Mouse (Mus musculus): ENCODE data around the gene Cntd1. TPM values are rescaled to one million over a fixed set of nuclear protein-coding genes. Genes with fewer than 3 reads are reported as not detected.

Gene Cntd1
- polyA plus RNA-seq, 1 experiment from 2014 or later = 0.38 TPM

DNA sequence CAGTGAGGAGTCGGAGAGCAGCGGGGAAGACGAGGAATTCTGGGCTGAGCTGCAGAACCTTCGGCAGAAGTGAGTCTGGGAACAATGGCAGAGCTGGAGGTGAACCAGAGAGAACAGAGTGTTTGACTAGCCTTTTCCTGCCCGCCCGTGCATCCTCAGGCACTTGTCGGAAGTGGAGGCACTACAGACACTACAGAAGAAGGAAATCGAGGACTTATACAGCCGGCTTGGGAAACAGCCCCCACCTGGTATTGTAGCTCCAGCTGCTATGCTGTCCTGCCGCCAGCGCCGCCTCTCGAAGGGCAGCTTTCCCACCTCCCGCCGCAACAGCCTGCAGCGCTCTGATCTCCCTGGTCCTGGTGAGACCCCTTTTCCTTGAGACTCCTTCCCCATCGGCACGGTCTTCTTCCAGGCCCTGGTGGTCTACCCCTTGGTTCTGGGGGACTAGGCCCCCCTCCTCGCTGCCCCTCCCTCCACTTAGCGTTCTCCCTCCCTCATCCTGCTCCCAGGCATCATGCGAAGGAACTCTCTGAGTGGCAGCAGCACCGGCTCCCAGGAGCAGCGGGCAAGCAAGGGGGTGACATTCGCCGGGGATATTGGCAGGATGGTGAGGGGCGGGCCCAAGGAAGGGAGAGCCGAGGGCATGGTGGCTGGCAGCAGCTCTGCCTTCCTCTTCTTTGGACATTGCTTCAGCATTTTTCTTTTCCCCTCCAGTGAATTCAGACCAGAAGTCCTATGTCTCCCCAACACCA, 2.3 kb upstream of the Cntd1 start:
- Histone ChIP-seq H3K27ac (replicated peaks; ENCODE audit: low read depth, low read length) (no peak overlapping the region), H3K36me3 (ENCODE audit: control insufficient read depth, insufficient read depth, low read length) (no peaks in the 10 kb centered on the region), H3K4me3 (replicated peaks; ENCODE audit: low read depth, low read length) (no peak overlapping the region), H3K4me2 (ENCODE audit: low read length) (peak overlapping the region; percentile 23), H3K9ac (replicated peaks; ENCODE audit: low read length) (no peak overlapping the region; the same call in 1 of the 2 replicates), H3K4me1 (ENCODE audit: control insufficient read depth, insufficient read depth, low read length) (peaks cover 22% of the 10 kb centered on the region), H3K27me3 (ENCODE audit: control insufficient read depth, insufficient read depth, low read length) (no peaks in the 10 kb centered on the region), H3K9me3 (ENCODE audit: control insufficient read depth, low read length) (no peaks in the 10 kb centered on the region)
- ATAC-seq (ENCODE audit: low FRiP score, low TSS enrichment) (no peak), DNase-seq (no peak)
- 25% methylated on average over 27 of the region's 27 CpGs for WGBS

DNA sequence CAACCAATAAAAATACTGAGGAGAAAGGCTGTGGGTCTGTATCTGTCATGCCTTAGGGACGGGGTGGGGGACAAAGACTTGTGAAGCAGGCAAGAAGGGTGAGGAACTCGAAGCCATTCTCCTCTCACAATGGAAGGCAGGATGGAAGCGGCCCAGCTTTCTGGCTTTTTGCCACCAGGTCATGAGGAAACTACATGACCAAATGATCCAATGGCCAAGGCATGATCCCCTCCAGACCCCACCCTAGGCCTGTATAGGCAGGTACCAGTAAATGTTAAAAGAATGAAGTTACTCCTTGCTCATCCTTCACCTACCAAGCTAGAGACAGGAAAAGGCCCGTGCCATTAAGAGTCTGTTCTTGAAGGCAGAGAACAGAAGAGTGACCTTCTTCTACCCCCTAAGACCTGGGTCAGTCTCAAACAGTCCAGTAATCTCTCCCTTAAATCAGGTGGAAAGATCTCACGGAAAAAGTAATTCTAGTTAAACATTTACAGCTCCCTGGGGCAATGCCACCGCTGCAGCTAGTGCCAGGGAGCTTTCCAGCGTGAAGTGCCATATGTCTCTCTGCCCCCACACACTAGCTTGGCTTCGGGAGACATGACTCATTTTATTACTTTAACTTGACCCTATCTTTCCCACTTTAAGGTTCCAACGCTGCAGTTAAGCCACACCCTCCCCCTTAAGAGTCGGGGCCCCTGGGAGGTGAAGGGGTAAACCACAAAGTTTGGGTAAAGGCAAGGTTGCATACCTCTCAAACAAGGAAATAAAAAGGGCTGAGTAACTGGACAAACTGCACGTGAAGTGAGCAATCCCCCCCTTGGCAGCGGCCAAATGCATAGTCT, 1.2 kb upstream of the Cntd1 start:
- no peaks in the 10 kb centered on the region for H3K27me3 ChIP-seq (ENCODE audit: control insufficient read depth, insufficient read depth, low read length)
- peak overlapping the region; percentile 78 for H3K4me3 ChIP-seq (replicated peaks; ENCODE audit: low read depth, low read length)
- ATAC-seq (ENCODE audit: low FRiP score, low TSS enrichment) (no peak), DNase-seq (no peak)
- no peaks in the 10 kb centered on the region for H3K9me3 ChIP-seq (ENCODE audit: control insufficient read depth, low read length)
- H3K4me2 ChIP-seq (ENCODE audit: low read length) = peak overlapping the region; percentile 88
- H3K27ac ChIP-seq (replicated peaks; ENCODE audit: low read depth, low read length) = no peak overlapping the region
- no peaks in the 10 kb centered on the region for H3K36me3 ChIP-seq (ENCODE audit: control insufficient read depth, insufficient read depth, low read length)
- peak overlapping the region; percentile 76 for H3K9ac ChIP-seq (replicated peaks; ENCODE audit: low read length)
- WGBS = 81% methylated on average over 12 of the region's 12 CpGs
- H3K4me1 ChIP-seq (ENCODE audit: control insufficient read depth, insufficient read depth, low read length) = peaks cover 22% of the 10 kb centered on the region

DNA sequence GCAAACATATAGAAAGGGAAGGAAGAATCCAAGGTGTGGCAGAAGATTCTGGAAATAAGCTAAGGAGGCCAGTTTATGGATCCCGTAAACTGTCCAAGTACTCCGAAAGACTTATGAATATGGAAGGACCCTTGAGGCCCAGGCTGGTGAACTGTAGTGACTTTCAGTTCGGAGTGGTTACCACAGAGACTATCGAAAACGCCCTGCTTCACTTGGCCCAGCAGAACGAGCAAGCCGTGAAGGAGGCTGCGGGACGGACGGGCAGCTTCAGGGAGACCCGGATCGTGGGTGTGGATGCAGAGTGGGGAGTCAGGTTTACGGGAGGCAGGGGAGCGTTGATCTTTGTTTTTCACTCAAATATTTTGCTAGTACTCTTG, 369 bp downstream of the Cntd1 start:
- no peaks in the 10 kb centered on the region for H3K27me3 ChIP-seq (ENCODE audit: control insufficient read depth, insufficient read depth, low read length)
- WGBS = 53% methylated on average over 14 of the region's 14 CpGs
- H3K4me2 ChIP-seq (ENCODE audit: low read length) = peak overlapping the region; percentile 88
- no peak overlapping the region for H3K9ac ChIP-seq (replicated peaks; ENCODE audit: low read length)
- H3K27ac ChIP-seq (replicated peaks; ENCODE audit: low read depth, low read length) = no peak overlapping the region
- peaks cover 22% of the 10 kb centered on the region for H3K4me1 ChIP-seq (ENCODE audit: control insufficient read depth, insufficient read depth, low read length)
- H3K4me3 ChIP-seq (replicated peaks; ENCODE audit: low read depth, low read length) = peak overlapping the region; percentile 78
- DNase-seq (no peak), ATAC-seq (ENCODE audit: low FRiP score, low TSS enrichment) (peak; percentile 6; the same call in 1 of the 2 replicates)
- no peaks in the 10 kb centered on the region for H3K9me3 ChIP-seq (ENCODE audit: control insufficient read depth, low read length)
- no peaks in the 10 kb centered on the region for H3K36me3 ChIP-seq (ENCODE audit: control insufficient read depth, insufficient read depth, low read length)

DNA sequence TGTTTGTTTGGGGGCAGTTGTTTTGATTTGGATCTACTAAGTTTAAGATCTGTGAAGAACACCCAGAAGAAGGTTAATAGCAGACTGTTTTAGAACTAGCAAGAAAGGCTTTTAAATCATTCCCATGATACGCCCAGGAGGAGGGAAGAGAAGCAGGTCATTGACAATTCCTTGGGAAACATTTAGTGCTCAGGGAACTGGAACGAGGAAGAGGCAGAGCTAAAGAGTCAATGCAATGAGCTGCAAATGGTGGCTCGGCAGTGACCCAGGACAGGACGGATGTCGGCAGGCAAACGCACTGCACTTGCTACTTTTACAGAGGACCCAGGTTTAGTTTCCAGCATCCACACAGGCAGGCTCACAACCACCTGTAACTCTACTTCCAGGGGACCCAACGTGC, 2.0 kb downstream of the Cntd1 start:
- H3K9ac ChIP-seq (replicated peaks; ENCODE audit: low read length) = no peak overlapping the region
- H3K4me3 ChIP-seq (replicated peaks; ENCODE audit: low read depth, low read length) = no peak overlapping the region
- H3K9me3 ChIP-seq (ENCODE audit: control insufficient read depth, low read length) = no peaks in the 10 kb centered on the region
- ATAC-seq (ENCODE audit: low FRiP score, low TSS enrichment) (no peak), DNase-seq (no peak)
- H3K4me2 ChIP-seq (ENCODE audit: low read length) = no peak overlapping the region
- peaks cover 22% of the 10 kb centered on the region for H3K4me1 ChIP-seq (ENCODE audit: control insufficient read depth, insufficient read depth, low read length)
- H3K27me3 ChIP-seq (ENCODE audit: control insufficient read depth, insufficient read depth, low read length) = no peaks in the 10 kb centered on the region
- WGBS = 46% methylated on average over 7 of the region's 7 CpGs
- no peak overlapping the region for H3K27ac ChIP-seq (replicated peaks; ENCODE audit: low read depth, low read length)
- peaks cover 3% of the 10 kb centered on the region; the same call in 1 of the 2 replicates for H3K36me3 ChIP-seq (ENCODE audit: control insufficient read depth, insufficient read depth, low read length)

DNA sequence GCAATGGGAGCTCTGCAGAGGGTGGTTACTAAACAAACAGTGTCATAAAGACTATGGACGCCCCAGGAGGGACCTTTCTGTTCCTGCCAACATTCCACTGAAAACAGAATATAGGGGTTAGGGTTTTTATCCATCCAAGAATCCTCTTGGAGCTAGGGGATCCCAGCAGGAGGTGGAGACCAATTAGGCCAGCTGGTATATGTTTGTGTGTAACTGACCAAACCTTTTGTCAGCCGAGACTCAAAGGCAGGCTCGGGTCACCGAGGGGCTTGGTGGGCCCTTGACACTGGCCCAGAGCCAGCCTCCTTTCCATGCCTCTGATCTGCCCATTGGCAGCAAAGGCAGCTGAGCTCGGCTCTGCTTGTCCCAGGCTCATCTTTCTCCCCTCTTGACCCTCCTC, 4.1 kb downstream of the Cntd1 start:
- peaks cover 17% of the 10 kb centered on the region for H3K36me3 ChIP-seq (ENCODE audit: control insufficient read depth, insufficient read depth, low read length)
- no peak overlapping the region for H3K4me2 ChIP-seq (ENCODE audit: low read length)
- ATAC-seq (ENCODE audit: low FRiP score, low TSS enrichment) (no peak), DNase-seq (peak; percentile 2)
- H3K9me3 ChIP-seq (ENCODE audit: control insufficient read depth, low read length) = no peaks in the 10 kb centered on the region
- 39% methylated on average over 5 of the region's 5 CpGs for WGBS
- no peaks in the 10 kb centered on the region for H3K27me3 ChIP-seq (ENCODE audit: control insufficient read depth, insufficient read depth, low read length)
- H3K27ac ChIP-seq (replicated peaks; ENCODE audit: low read depth, low read length) = no peak overlapping the region
- H3K4me3 ChIP-seq (replicated peaks; ENCODE audit: low read depth, low read length) = no peak overlapping the region
- no peak overlapping the region for H3K9ac ChIP-seq (replicated peaks; ENCODE audit: low read length)
- peaks cover 7% of the 10 kb centered on the region for H3K4me1 ChIP-seq (ENCODE audit: control insufficient read depth, insufficient read depth, low read length)

DNA sequence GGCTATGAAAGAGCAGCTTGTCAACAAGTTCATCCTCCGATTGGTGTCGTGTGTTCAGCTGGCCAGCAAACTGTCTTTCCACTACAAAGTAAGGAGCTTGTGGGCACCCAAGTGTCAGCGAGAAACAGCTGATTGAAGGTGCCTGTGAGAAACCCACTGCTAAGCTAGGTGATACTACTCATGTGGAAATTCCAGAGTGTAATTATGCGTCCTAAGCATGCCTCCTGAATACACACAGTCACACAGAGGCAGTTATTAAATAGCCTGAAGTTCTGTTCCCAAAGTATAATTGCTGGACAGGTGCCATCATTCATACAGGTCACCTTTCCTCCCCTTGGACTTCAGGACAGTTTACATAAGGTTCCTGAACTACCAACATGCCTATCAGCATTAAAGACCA, 5.0 kb downstream of the Cntd1 start:
- H3K9me3 ChIP-seq (ENCODE audit: control insufficient read depth, low read length) = no peaks in the 10 kb centered on the region
- DNase-seq (no peak), ATAC-seq (ENCODE audit: low FRiP score, low TSS enrichment) (no peak)
- no peak overlapping the region for H3K4me3 ChIP-seq (replicated peaks; ENCODE audit: low read depth, low read length)
- peaks cover 3% of the 10 kb centered on the region; the same call in 1 of the 2 replicates for H3K4me1 ChIP-seq (ENCODE audit: control insufficient read depth, insufficient read depth, low read length)
- H3K27me3 ChIP-seq (ENCODE audit: control insufficient read depth, insufficient read depth, low read length) = no peaks in the 10 kb centered on the region
- H3K36me3 ChIP-seq (ENCODE audit: control insufficient read depth, insufficient read depth, low read length) = peaks cover 25% of the 10 kb centered on the region
- WGBS = 74% methylated on average over 4 of the region's 4 CpGs
- no peak overlapping the region for H3K4me2 ChIP-seq (ENCODE audit: low read length)
- H3K27ac ChIP-seq (replicated peaks; ENCODE audit: low read depth, low read length) = no peak overlapping the region
- H3K9ac ChIP-seq (replicated peaks; ENCODE audit: low read length) = no peak overlapping the region

DNA sequence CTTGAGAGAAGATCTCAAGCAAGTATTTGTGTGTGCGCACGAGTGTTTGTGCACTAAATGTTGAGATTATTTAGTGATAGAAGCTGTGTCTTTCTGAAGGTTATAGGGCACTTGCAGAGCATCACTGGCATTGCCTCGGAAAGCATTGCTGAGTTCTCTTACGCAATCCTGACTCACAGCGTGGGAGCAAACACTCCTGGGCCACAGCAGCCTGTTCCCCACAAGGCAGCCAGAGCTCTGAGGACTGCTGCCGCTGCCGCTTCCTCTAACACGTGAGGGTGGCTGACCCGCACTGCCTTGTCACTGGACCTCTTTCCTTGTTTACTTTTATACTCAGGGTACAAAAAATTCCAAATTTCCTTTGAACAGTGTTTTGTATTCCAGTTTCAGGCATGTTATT, 8.5 kb downstream of the Cntd1 start:
- no peak overlapping the region for H3K4me2 ChIP-seq (ENCODE audit: low read length)
- 92% methylated on average over 9 of the region's 9 CpGs for WGBS
- no peaks in the 10 kb centered on the region for H3K27me3 ChIP-seq (ENCODE audit: control insufficient read depth, insufficient read depth, low read length)
- H3K9ac ChIP-seq (replicated peaks; ENCODE audit: low read length) = no peak overlapping the region
- no peak for ATAC-seq (ENCODE audit: low FRiP score, low TSS enrichment)
- no peaks in the 10 kb centered on the region for H3K4me1 ChIP-seq (ENCODE audit: control insufficient read depth, insufficient read depth, low read length)
- H3K4me3 ChIP-seq (replicated peaks; ENCODE audit: low read depth, low read length) = no peak overlapping the region
- no peaks in the 10 kb centered on the region for H3K9me3 ChIP-seq (ENCODE audit: control insufficient read depth, low read length)
- no peak overlapping the region for H3K27ac ChIP-seq (replicated peaks; ENCODE audit: low read depth, low read length)
- peaks cover 60% of the 10 kb centered on the region for H3K36me3 ChIP-seq (ENCODE audit: control insufficient read depth, insufficient read depth, low read length)
- DNase-seq = no peak

DNA sequence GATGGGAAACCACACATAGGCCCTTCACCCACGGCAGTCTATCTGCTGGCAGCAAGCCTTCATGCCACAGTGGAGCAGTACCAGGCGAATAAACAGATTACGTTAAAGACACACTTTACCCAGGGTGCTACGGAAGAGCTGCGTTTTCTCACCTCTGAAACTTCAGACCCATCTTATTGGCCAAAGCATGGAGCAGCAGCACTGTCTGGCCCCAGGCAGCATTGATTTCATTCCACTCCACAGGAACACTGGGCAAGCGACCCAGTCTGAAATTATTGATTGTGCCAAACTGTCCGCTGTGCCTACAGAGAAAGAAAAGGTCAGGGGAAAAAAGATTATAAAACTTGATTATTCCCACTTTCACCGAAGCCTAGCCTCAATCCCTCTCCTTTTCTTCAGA, 12.4 kb downstream of the Cntd1 start:
- H3K36me3 ChIP-seq (ENCODE audit: control insufficient read depth, insufficient read depth, low read length) = peaks cover 88% of the 10 kb centered on the region
- WGBS = 95% methylated on average over 8 of the region's 8 CpGs
- no peaks in the 10 kb centered on the region for H3K27me3 ChIP-seq (ENCODE audit: control insufficient read depth, insufficient read depth, low read length)
- no peak overlapping the region for H3K9ac ChIP-seq (replicated peaks; ENCODE audit: low read length)
- no peak overlapping the region for H3K27ac ChIP-seq (replicated peaks; ENCODE audit: low read depth, low read length)
- DNase-seq (no peak), ATAC-seq (ENCODE audit: low FRiP score, low TSS enrichment) (no peak)
- H3K9me3 ChIP-seq (ENCODE audit: control insufficient read depth, low read length) = no peaks in the 10 kb centered on the region
- H3K4me1 ChIP-seq (ENCODE audit: control insufficient read depth, insufficient read depth, low read length) = no peaks in the 10 kb centered on the region
- no peak overlapping the region for H3K4me2 ChIP-seq (ENCODE audit: low read length)
- no peak overlapping the region for H3K4me3 ChIP-seq (replicated peaks; ENCODE audit: low read depth, low read length)
